Mouse (Mus musculus): ENCODE measurements at regions not wholly inside any gene's neighbourhood (a gene's known extent, or its start where the extent isn't known, plus 50 kb on each side); places are given as distances from the start of the nearest gene placed in this dataset.
A peak's percentile ranks its signal among the peaks of the same experiment; 100 is the strongest.

DNA sequence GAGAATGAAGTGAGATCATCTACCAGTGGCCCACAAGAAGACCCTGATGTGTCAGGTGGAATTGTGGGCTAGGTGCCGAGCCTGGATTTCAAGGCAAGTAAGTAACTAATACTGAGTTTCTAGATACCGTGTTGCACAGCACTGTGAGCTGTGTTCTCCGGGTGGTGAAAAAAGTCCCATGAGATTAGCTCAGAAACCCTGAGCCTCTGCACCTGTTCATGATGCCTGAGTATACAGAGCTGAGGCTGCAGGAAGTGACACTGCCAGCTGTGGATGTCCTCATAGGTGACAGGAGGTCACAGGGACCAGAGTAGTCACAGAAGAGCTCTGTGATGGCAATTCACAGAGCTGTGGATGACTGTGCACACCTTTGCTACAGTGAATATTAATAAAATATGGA, 257.2 kb upstream of the B3gat1 start:
- H3K9ac ChIP-seq (replicated peaks; ENCODE audit: low read depth, low read length), result no peak overlapping the region
- H3K27me3 ChIP-seq (ENCODE audit: control insufficient read depth, insufficient read depth, low read length), result no peaks in the 10 kb centered on the region
- no peaks in the 10 kb centered on the region for H3K36me3 ChIP-seq (ENCODE audit: control insufficient read depth, insufficient read depth, low read length)
- no peak overlapping the region for H3K4me3 ChIP-seq (ENCODE audit: low read depth, low read length)
- no peaks in the 10 kb centered on the region for H3K9me3 ChIP-seq (ENCODE audit: control insufficient read depth, low read depth, low read length)
- 81% methylated on average over 3 of the region's 3 CpGs for WGBS
- no peak overlapping the region for H3K4me2 ChIP-seq (replicated peaks; ENCODE audit: low read depth, low read length)
- H3K4me1 ChIP-seq (ENCODE audit: control insufficient read depth, insufficient read depth, low read length), result no peaks in the 10 kb centered on the region
- no peak for ATAC-seq (ENCODE audit: insufficient number of reproducible peaks, insufficient read depth, low FRiP score, low read depth)
- H3K27ac ChIP-seq (ENCODE audit: low read length), result no peak overlapping the region

DNA sequence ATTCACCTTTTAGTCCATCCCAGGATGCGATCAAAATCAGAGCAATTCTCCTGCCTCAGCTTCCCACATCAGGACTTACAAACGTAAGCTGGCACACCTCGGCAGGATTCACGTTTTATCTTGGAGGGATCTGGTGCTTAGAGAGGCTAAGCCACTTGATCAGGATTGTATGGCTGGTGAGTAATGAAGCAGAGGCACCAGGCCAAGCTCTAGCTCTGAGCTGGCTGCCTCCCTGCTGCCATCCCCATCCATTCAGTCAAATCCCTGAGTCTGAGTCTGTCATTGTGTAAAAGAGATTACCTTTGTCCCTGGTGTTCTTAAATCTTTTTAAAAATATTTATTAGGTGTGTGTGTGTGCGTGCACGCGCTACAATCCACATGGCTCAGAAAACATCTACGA, 252.6 kb upstream of the B3gat1 start:
- no peak for ATAC-seq (ENCODE audit: insufficient number of reproducible peaks, insufficient read depth, low FRiP score, low read depth)

DNA sequence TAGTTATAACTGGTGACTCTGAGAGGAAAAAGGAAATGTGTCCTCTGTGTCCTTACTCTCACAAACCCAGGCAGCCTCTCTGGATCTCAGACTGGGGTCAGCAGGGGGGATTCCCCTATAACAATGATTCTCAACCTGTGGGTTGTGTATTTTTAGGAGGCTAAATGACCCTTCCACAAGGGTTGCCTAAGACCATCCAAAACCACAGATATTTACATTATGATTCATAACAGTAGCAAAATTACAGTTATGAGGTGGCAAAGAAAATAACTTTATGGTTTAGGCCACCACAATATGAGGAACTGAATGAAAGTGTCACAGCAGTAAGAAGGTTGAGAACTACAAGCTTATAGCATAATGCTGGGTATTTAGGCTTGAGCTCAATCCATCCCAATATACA, 251.6 kb upstream of the B3gat1 start:
- no peak overlapping the region for H3K4me3 ChIP-seq (ENCODE audit: low read depth, low read length)
- H3K4me2 ChIP-seq (replicated peaks; ENCODE audit: low read depth, low read length), result no peak overlapping the region
- H3K9ac ChIP-seq (replicated peaks; ENCODE audit: low read depth, low read length), result no peak overlapping the region
- ATAC-seq (ENCODE audit: insufficient number of reproducible peaks, insufficient read depth, low FRiP score, low read depth), result no peak
- H3K4me1 ChIP-seq (ENCODE audit: control insufficient read depth, insufficient read depth, low read length), result no peaks in the 10 kb centered on the region
- H3K36me3 ChIP-seq (ENCODE audit: control insufficient read depth, insufficient read depth, low read length), result no peaks in the 10 kb centered on the region
- H3K27me3 ChIP-seq (ENCODE audit: control insufficient read depth, insufficient read depth, low read length), result no peaks in the 10 kb centered on the region
- H3K9me3 ChIP-seq (ENCODE audit: control insufficient read depth, low read depth, low read length), result no peaks in the 10 kb centered on the region
- H3K27ac ChIP-seq (ENCODE audit: low read length), result no peak overlapping the region

More for the DNA sequence above, 252.6 kb upstream of the B3gat1 start:
- Histone ChIP-seq H3K4me1 (ENCODE audit: control insufficient read depth, insufficient read depth, low read length) (no peaks in the 10 kb centered on the region), H3K4me3 (ENCODE audit: low read depth, low read length) (no peak overlapping the region), H3K4me2 (replicated peaks; ENCODE audit: low read depth, low read length) (no peak overlapping the region), H3K36me3 (ENCODE audit: control insufficient read depth, insufficient read depth, low read length) (no peaks in the 10 kb centered on the region), H3K9ac (replicated peaks; ENCODE audit: low read depth, low read length) (no peak overlapping the region), H3K27me3 (ENCODE audit: control insufficient read depth, insufficient read depth, low read length) (no peaks in the 10 kb centered on the region), H3K9me3 (ENCODE audit: control insufficient read depth, low read depth, low read length) (no peaks in the 10 kb centered on the region), H3K27ac (ENCODE audit: low read length) (no peak overlapping the region)
- WGBS, result 84% methylated on average over 8 of the region's 8 CpGs

DNA sequence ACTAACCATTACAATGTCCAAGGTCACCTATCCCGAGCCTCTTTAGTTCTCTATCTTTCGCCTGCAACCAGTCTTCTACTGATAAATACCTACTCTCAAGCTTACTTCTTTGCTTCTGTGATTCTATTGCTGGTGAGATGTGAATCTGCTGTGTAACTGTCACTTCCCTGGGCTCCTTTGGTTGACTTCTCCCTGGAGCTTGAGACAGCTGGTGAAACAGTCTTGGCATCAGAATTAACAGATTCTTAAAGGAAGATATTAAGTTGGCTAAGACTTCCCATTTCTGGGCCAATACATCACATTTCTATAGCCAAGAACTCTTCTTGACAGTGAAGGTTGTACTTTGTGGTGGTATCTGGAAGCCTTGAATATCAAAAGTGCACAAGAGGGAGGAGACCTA, 239.8 kb upstream of the B3gat1 start:
- H3K4me3 ChIP-seq (ENCODE audit: low read depth, low read length), result no peak overlapping the region
- no peaks in the 10 kb centered on the region for H3K9me3 ChIP-seq (ENCODE audit: control insufficient read depth, low read depth, low read length)

DNA sequence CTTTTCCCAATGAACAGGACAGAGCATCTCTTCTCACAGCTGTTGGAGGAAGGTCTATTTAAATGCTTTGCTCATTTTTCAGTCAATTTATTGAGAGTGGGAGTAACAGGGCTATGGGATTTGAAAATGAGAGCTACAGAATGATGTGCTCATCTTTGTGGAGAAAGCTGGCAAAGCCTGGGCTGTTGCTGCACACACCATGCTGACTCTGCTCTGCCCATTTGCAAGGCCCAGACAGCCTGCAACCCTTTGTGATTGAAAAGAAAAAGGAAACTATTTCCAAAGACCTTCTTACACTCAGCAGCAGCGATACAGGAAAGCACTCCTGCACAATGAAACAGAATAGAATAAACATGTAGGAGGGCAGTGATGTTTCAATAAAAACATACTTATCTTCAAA, 231.5 kb upstream of the B3gat1 start:
- Histone ChIP-seq H3K4me1 (ENCODE audit: control insufficient read depth, insufficient read depth, low read length) (no peaks in the 10 kb centered on the region), H3K27me3 (ENCODE audit: control insufficient read depth, insufficient read depth, low read length) (no peaks in the 10 kb centered on the region), H3K4me2 (replicated peaks; ENCODE audit: low read depth, low read length) (no peak overlapping the region), H3K4me3 (ENCODE audit: low read depth, low read length) (no peak overlapping the region), H3K9ac (replicated peaks; ENCODE audit: low read depth, low read length) (no peak overlapping the region), H3K36me3 (ENCODE audit: control insufficient read depth, insufficient read depth, low read length) (no peaks in the 10 kb centered on the region), H3K9me3 (ENCODE audit: control insufficient read depth, low read depth, low read length) (no peaks in the 10 kb centered on the region), H3K27ac (ENCODE audit: low read length) (no peak overlapping the region)
- 56% methylated on average over 1 of the region's 1 CpGs for WGBS
- no peak for ATAC-seq (ENCODE audit: insufficient number of reproducible peaks, insufficient read depth, low FRiP score, low read depth)

More for the DNA sequence above, 239.8 kb upstream of the B3gat1 start:
- no peak overlapping the region for H3K4me2 ChIP-seq (replicated peaks; ENCODE audit: low read depth, low read length)
- WGBS, result 73% methylated on average over 2 of the region's 2 CpGs
- no peak overlapping the region for H3K9ac ChIP-seq (replicated peaks; ENCODE audit: low read depth, low read length)
- no peaks in the 10 kb centered on the region for H3K36me3 ChIP-seq (ENCODE audit: control insufficient read depth, insufficient read depth, low read length)
- H3K27me3 ChIP-seq (ENCODE audit: control insufficient read depth, insufficient read depth, low read length), result no peaks in the 10 kb centered on the region
- ATAC-seq (ENCODE audit: insufficient number of reproducible peaks, insufficient read depth, low FRiP score, low read depth), result no peak
- H3K27ac ChIP-seq (ENCODE audit: low read length), result no peak overlapping the region
- H3K4me1 ChIP-seq (ENCODE audit: control insufficient read depth, insufficient read depth, low read length), result no peaks in the 10 kb centered on the region

DNA sequence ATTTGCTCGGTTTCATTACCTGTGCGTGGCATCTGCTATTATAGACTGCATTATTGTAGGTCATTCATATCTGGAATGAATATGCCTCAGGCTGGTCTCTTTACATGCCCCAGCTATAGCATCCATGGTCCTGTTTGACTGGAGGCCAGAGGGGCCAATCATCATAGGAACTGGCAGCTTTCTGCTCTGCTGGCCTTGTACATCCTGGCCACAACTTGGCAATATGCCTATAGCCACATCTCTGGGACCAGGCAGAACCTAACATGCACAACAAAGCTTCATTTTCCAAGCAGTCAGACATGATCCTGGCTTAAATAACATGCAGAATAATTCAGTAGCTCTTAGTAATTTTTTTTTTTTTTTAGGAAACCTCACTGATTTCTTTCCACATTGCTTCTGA, 227.6 kb upstream of the B3gat1 start:
- Histone ChIP-seq H3K4me2 (replicated peaks; ENCODE audit: low read depth, low read length) (no peak overlapping the region), H3K9me3 (ENCODE audit: control insufficient read depth, low read depth, low read length) (no peaks in the 10 kb centered on the region), H3K9ac (replicated peaks; ENCODE audit: low read depth, low read length) (no peak overlapping the region), H3K4me3 (ENCODE audit: low read depth, low read length) (no peak overlapping the region), H3K27me3 (ENCODE audit: control insufficient read depth, insufficient read depth, low read length) (no peaks in the 10 kb centered on the region), H3K27ac (ENCODE audit: low read length) (no peak overlapping the region), H3K36me3 (ENCODE audit: control insufficient read depth, insufficient read depth, low read length) (no peaks in the 10 kb centered on the region), H3K4me1 (ENCODE audit: control insufficient read depth, insufficient read depth, low read length) (no peaks in the 10 kb centered on the region)
- 86% methylated on average over 2 of the region's 2 CpGs for WGBS
- no peak for ATAC-seq (ENCODE audit: insufficient number of reproducible peaks, insufficient read depth, low FRiP score, low read depth)

DNA sequence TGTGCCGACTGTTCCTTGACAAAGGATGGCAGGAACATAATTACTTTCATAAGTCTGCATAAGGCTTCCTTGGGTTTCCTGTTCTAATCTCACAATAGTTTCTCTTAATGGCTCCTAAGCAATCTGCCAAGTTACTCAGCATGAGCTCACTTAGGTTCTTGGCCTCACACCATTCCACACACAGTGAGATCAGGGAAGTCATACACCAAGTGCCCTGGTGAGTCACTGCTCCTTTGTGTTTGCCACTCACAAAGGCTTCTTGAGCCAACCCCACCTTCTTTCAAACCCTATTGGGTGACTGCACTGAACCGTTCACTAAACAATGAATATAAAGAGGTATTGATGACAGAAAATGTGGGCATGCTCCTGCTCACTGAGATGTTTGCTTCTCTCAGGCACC, 214.9 kb upstream of the B3gat1 start:
- H3K4me2 ChIP-seq (replicated peaks; ENCODE audit: low read depth, low read length), result no peak overlapping the region
- WGBS, result 64% methylated on average over 2 of the region's 2 CpGs
- ATAC-seq (ENCODE audit: insufficient number of reproducible peaks, insufficient read depth, low FRiP score, low read depth), result peak; percentile 82; the same call in 1 of the 2 replicates
- H3K4me3 ChIP-seq (ENCODE audit: low read depth, low read length), result no peak overlapping the region
- H3K36me3 ChIP-seq (ENCODE audit: control insufficient read depth, insufficient read depth, low read length), result no peaks in the 10 kb centered on the region
- no peak overlapping the region for H3K9ac ChIP-seq (replicated peaks; ENCODE audit: low read depth, low read length)
- H3K27ac ChIP-seq (ENCODE audit: low read length), result no peak overlapping the region
- H3K4me1 ChIP-seq (ENCODE audit: control insufficient read depth, insufficient read depth, low read length), result peaks cover 8% of the 10 kb centered on the region; the same call in 1 of the 2 replicates
- H3K27me3 ChIP-seq (ENCODE audit: control insufficient read depth, insufficient read depth, low read length), result no peaks in the 10 kb centered on the region
- no peaks in the 10 kb centered on the region for H3K9me3 ChIP-seq (ENCODE audit: control insufficient read depth, low read depth, low read length)

DNA sequence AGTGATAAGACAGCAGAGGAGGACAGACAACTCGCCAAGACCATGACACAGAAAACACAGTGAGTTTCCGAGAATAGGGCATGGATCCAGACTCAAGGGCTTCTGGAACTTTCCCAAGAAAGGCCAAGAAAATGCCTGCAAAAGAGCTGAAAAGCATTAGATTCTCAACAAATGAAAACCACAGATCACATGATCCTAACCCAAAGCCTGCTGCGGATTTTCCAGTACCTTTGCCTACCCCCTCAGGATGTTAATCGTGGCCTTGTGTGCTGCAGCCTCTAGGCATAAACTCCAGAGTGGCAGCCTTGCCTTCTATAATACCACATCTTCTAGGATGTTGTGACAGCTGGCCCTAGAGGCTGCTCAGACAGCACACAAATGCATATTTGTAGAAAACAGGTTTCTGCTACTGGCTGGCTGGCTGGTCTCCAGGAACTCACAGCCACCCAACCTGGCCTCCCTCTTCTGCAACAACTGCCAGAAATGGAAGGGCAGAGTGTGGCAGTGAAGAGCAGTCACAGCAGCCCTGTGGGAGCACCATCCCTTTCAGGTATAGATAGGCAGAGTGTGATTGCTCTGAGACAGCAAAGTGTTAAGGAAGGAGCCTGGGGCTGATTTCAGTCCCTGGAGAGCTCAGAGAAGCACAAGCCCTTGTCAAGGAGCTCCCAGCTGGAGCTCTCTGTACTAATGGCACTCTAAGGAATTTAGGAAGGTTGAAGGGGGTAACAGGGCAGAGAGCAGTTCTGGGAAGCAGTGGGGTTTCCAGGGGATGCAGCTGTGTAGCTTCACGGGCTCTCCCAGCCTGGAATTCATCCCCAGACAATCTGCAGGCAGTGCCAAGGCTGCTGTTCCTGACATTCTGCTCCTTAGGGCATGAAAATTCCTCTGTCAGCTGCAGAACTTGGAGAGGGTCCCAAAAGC, 213.7 kb upstream of the B3gat1 start:
- H3K27ac ChIP-seq (ENCODE audit: low read length), result peak overlapping the region; percentile 52; the same call in 1 of the 2 replicates
- H3K9me3 ChIP-seq (ENCODE audit: control insufficient read depth, low read depth, low read length), result no peaks in the 10 kb centered on the region
- no peak overlapping the region for H3K4me3 ChIP-seq (ENCODE audit: low read depth, low read length)
- no peaks in the 10 kb centered on the region for H3K36me3 ChIP-seq (ENCODE audit: control insufficient read depth, insufficient read depth, low read length)
- no peak overlapping the region for H3K9ac ChIP-seq (replicated peaks; ENCODE audit: low read depth, low read length)
- peaks cover 8% of the 10 kb centered on the region; the same call in 1 of the 2 replicates for H3K4me1 ChIP-seq (ENCODE audit: control insufficient read depth, insufficient read depth, low read length)
- ATAC-seq (ENCODE audit: insufficient number of reproducible peaks, insufficient read depth, low FRiP score, low read depth), result no peak
- H3K4me2 ChIP-seq (replicated peaks; ENCODE audit: low read depth, low read length), result no peak overlapping the region
- H3K27me3 ChIP-seq (ENCODE audit: control insufficient read depth, insufficient read depth, low read length), result no peaks in the 10 kb centered on the region
- 48% methylated on average over 5 of the region's 5 CpGs for WGBS

DNA sequence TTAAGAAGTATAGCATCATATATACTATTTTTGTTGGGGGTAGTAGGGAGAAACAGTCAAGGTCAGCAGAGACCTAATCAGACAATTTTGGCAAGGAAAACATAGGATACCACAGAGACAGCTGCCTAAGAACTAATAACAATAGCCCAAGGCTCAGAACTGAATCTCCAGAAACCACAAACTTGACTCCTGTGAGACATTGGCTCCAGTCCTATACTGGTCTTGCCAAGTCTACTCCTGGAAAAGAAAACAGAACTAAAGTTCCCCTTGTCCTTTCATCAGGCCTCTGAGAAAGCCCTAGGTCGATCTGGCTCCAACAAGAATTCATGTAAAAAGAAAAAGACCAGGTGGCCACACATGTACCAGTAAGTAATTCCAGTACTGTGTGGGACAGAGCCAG, 209.4 kb upstream of the B3gat1 start:
- no peak for ATAC-seq (ENCODE audit: insufficient number of reproducible peaks, insufficient read depth, low FRiP score, low read depth)
- H3K27me3 ChIP-seq (ENCODE audit: control insufficient read depth, insufficient read depth, low read length), result no peaks in the 10 kb centered on the region

More for the DNA sequence above, 209.4 kb upstream of the B3gat1 start:
- Histone ChIP-seq H3K4me3 (ENCODE audit: low read depth, low read length) (no peak overlapping the region), H3K4me2 (replicated peaks; ENCODE audit: low read depth, low read length) (no peak overlapping the region), H3K36me3 (ENCODE audit: control insufficient read depth, insufficient read depth, low read length) (no peaks in the 10 kb centered on the region), H3K9me3 (ENCODE audit: control insufficient read depth, low read depth, low read length) (no peaks in the 10 kb centered on the region), H3K9ac (replicated peaks; ENCODE audit: low read depth, low read length) (no peak overlapping the region), H3K4me1 (ENCODE audit: control insufficient read depth, insufficient read depth, low read length) (peaks cover 8% of the 10 kb centered on the region; the same call in 1 of the 2 replicates), H3K27ac (ENCODE audit: low read length) (no peak overlapping the region)
- 56% methylated on average over 1 of the region's 1 CpGs for WGBS

All from stomach, embryonic 14.5 days (tissue).